Mouse (Mus musculus) C2C12 (cell line): ENCODE measurements around the gene Rab33b.

Experiments used
- CEBPB ChIP-seq: IDR thresholded peaks from one replicate; pipeline ENCODE4 v1.6.1; 2011; ENCODE audit warnings: low read depth, mild to moderate bottlenecking, control low read depth, moderate library complexity
- CTCF ChIP-seq: IDR thresholded peaks from one replicate; pipeline ENCODE4 v1.5.1; 2011; ENCODE audit not compliant: control insufficient read depth, insufficient read depth, insufficient read length
- FOSL1 ChIP-seq: IDR thresholded peaks from one replicate; pipeline ENCODE4 v1.8.0; 2011; ENCODE audit warnings: mild to moderate bottlenecking, low read length; ENCODE audit not compliant: poor library complexity, insufficient read depth, severe bottlenecking
- MAX ChIP-seq: IDR thresholded peaks from one replicate; pipeline ENCODE4 v1.6.1; 2011; ENCODE audit warnings: mild to moderate bottlenecking, control low read depth
- MYOD1 ChIP-seq: IDR thresholded peaks from one replicate; pipeline ENCODE4 v1.6.1; 2011; ENCODE audit warnings: low read depth; ENCODE audit not compliant: control insufficient read depth, insufficient read length
- MYOG ChIP-seq: IDR thresholded peaks from one replicate; pipeline ENCODE4 v1.6.1; 2011; ENCODE audit not compliant: control insufficient read depth, insufficient read length; ENCODE audit errors: extremely low read depth
- USF1 ChIP-seq: IDR thresholded peaks from one replicate; pipeline ENCODE4 v1.6.1; 2011; ENCODE audit warnings: low read depth, mild to moderate bottlenecking, control low read depth, moderate library complexity

DNA sequence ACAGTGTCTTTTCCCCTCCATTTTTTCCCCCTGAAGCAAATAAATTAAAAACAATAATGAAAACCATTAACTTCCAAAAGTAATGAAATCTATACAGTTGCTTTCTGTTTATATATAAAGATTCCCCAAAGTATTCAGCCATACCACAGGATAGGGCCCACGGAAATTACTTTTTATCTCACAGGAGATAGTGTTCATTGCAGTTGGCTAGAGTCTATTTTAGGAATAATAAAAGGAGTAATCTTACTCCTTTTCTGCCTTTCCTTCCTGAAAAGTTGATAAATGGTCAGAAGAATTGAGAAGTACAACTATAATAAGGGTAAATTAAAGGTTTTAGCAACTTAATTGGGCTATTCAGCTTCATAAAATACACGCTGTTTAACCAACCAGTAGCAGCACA lies 15.2 kb upstream of the Rab33b start:
- no peak for TF ChIP-seq CTCF
- TF ChIP-seq MAX, result no peak
- TF ChIP-seq MYOD1, result no peak
- no peak for TF ChIP-seq CEBPB
- TF ChIP-seq USF1, result no peak
- TF ChIP-seq FOSL1, result no peak
- TF ChIP-seq MYOG, result no peak
